Mouse (Mus musculus) right cerebral cortex, postnatal 36 days (tissue): ENCODE results near the gene Ftsj3.
"Not testable (repeated sequence)": the region's sequence is repeated elsewhere in the genome, so short reads cannot be mapped to it uniquely, and the experiment has no call there.

Source experiments
- DNase-seq, 2 experiments: peaks; one replicate each; pipeline ENCODE4 v3.0.0; 2022; ENCODE audit warnings: low spot score in 2 of 2, mixed read lengths in 1 of 2

The Ftsj3 gene

GRCm38 (mm10) chr11:106268326-106269059, 12.6 kb upstream of the Ftsj3 start:
- DNase-seq = peak; percentile 54 to 66

- DNase-seq = no peak
These were observed 12.0 kb upstream of the Ftsj3 start for GRCm38 (mm10) chr11:106267871-106268270.

GRCm38 (mm10) chr11:106267311-106267852, 11.5 kb upstream of the Ftsj3 start:
- DNase-seq = no peak

DNA sequence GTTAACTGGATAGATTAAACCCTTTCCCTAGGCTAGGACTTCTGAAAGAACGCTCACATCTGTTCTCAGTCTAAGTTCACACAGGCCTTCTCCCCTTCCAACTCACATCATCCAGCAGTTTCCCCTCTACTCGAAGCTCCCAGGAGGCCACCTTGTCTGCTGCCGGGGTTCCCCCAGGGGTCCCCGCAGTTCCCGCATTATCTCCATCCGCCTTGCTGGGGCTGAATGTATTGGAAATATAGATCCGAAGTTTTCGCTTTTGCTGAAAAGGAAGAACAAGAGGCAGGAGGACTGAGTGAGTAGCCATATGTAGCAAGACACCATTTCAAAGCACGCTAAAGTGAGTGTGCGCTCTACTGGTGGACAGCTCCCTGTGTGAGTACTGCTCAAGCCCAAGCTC, 10.6 kb upstream of the Ftsj3 start:
- DNase-seq = no peak

- no peak for DNase-seq
These were observed 9.7 kb upstream of the Ftsj3 start for GRCm38 (mm10) chr11:106265570-106265969.

DNA sequence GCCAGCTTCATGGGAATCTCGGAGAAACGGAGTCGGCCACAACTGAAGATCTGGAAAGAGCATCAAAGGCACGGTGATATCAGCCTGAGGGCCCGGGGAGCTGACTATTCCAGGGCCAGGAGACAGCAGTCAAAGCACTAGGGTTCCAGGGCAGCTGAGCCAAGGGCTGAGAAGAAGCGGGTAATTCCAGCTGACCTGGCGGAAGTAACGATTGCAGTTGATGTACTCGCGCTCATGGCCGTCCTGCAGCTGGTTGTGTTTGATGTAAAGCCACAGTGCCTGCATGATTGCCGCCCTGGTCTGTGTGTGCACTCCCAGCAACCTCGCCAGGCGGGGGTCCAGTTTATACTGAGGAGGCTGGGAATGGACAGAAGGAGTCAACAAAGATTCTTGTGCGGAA, 9.1 kb upstream of the Ftsj3 start:
- DNase-seq = no peak

DNA sequence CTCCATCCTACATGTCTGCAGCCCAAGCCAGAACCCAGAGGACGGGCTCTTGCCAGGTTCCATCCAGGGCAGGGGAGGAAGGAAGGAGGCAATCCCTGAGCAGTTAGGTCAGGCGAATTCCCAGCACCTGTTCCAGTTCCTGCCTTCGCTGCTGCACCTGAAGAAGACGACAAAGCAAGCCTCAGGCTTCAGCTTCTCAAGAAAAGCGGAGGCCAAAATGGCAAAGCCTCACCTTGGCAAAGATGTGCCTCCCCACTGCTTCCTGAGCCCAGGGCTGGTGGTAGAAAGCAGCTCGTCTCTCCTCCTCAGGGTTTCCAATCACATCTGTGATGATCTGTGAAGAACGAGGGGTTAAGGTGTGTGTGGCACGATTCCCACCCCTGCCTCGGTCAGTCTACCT, 8.1 kb upstream of the Ftsj3 start:
- DNase-seq = no peak

- no peak for DNase-seq
These were observed 5.1 kb upstream of the Ftsj3 start for GRCm38 (mm10) chr11:106260826-106261450.

DNA sequence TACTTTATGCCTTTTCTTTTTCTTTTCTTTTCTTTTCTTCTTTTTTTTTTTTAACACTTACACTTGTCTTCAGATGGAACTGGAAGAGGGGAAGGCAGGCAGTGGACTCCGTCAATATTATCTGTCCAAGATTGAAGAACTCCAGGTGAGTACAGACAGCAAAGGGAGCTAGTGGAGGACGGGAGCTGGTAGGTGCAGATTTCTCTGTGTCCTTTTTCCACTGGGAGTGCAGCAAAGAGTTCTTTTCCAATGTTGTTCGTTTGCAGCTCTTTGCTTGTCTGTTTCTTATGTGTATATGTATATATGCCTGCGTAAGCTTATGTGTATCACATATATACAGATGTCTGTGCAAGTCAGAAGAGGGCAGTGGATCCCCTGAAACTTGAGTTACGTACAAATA, 896 bp upstream of the Ftsj3 start:
- no peak for DNase-seq

DNA sequence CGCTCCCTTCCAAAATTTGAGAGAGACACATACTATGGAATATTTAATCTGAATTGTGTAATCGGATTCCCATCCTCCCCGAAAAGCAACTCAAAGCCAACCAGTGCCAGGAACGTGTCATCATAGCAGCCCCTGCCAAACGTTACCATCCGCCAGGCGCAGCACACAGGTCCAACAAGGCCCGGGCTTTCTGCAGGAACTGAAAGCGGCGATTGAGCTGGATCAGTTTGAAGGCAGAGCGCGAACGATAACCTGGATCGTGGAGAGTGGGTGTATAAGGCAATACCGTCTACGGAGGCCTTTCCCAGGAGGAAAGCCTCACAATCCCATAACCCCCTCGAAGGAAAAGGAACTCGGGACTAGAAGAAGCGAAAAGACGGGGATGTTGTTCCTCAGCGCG, 705 bp downstream of the Ftsj3 start:
- DNase-seq = no peak

GRCm38 (mm10) chr11:106254767-106255166, 1.1 kb downstream of the Ftsj3 start:
- DNase-seq = no peak

DNA sequence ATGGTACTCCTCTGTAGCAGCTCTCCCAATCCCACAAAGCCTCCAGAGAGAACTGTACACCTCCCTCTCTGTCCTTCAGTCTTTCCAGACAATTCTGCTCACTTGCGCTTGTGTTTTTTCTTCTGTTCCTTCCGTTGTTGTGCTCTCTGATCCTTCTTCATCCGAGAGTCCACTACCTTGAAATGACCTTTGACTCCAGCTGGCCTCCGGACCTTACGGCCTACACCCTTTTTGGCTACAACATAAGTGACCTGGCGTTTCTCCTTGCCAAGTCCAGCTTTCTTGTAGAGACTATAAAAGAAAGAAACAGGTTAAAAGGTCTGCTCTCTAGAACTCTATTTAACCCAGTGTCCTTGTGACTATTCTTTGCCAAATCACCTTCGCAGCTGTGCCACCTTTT, 6.6 kb downstream of the Ftsj3 start:
- no peak for DNase-seq

- no peak for DNase-seq
These were observed 9.0 kb downstream of the Ftsj3 start for GRCm38 (mm10) chr11:106246834-106247233.

- DNase-seq = not testable (repeated sequence)
These were observed 21.9 kb downstream of the Ftsj3 start for GRCm38 (mm10) chr11:106233978-106234377.

DNA sequence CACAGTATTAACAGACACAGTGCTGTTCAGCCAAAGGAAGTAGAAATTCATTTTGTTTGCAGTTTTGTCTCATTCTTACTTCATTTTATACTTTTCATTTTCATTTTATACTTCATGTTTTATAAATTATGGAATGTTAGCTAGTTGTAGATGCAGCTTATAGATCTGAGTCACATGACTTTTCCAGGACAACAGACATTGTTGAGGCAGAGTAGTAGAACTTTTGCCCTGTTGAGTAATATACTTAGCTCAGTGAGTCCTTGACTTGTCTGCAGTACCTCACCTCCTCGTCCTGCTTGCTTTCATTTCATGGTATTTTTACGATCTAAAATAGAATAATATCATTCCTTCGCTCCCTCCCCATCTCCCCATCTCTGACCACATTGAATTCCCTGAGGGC, 35.3 kb downstream of the Ftsj3 start:
- no peak for DNase-seq

DNA sequence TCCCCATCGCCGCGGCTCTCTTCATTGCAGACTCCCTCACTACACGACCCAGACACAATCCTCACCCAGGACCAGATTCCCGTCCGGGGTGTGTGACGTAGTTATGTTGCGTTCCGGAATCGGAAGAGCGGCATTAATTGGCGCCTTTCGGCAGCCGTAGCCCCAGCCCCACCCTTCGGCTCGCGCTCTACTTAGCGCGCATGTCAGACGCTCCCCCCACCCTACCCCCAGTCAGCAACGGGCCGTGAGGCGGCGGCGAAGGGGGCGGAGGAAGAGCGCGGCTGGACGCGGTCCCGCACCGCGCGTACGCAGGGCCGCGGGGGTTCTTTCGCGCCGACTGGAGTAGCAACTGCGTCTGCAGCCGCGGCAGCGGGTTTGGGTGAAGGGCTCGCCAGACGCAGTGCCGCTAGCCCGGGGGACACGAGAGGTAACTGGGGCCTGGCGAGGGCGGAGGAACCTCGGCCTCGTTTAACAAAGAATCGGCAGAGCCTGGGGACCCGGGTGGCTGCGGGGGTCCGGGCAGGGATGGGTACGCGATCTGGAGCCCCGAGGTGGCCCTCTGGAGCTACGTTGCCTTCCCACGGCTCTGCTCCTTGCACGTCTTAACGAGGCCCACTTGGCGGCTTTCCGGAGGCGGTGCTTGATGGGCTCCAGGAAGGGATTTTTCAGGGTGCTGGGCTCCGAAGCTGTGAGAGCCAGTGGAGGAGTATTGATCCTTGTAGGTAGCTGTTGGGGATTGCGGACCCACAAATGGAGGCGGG, 39.0 kb downstream of the Ftsj3 start, which contains the start of gene Ddx42:
TSS of gene Ddx42 (plus strand) at position 197 of the 761 bp plus-strand sequence.
- peak; percentile 88 to 90 for DNase-seq

GRCm38 (mm10) chr11:106215927-106216729, 39.8 kb downstream of the Ftsj3 start, which contains the start of gene Ccdc47:
Gene Ccdc47 (minus strand): TSS chr11:106216344.
- peak; percentile 97 to 99 for DNase-seq

- no peak for DNase-seq
These were observed 40.4 kb downstream of the Ftsj3 start for GRCm38 (mm10) chr11:106215450-106215859.

- no peak for DNase-seq
These were observed 41.0 kb downstream of the Ftsj3 start for GRCm38 (mm10) chr11:106214856-106215255.

- no peak for DNase-seq
These were observed 43.1 kb downstream of the Ftsj3 start for GRCm38 (mm10) chr11:106212771-106213170.

DNA sequence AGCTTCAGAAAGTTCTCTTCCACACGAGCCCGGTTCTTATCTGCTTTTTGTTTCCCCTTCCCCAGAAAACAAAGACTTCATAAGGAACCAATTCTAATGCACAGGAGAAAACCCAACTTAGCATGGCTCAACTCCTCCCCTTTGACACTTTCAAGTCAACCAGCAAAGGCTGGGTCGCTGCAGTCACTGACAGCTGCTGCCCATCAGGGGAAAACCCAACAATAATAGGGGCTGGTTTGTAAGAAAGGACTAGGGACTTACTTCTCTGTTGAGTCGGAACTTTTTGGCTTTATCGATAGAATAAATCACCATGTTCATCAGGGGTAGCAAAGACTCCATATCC, 53.8 kb downstream of the Ftsj3 start, which contains the start of gene Strada:
TSS of gene Strada (minus strand) at position 46 of the 343 bp plus-strand sequence.
- no peak for DNase-seq
